Mouse (Mus musculus) liver, embryonic 12.5 days (tissue): ENCODE data around the gene Gm10073. TPM values are rescaled to one million over a fixed set of nuclear protein-coding genes. Genes with fewer than 3 reads are reported as not detected.
A peak's percentile ranks its signal among the peaks of the same experiment; 100 is the strongest.
"Not testable (repeated sequence)": the region's sequence is repeated elsewhere in the genome, so short reads cannot be mapped to it uniquely, and the experiment has no call there.

ENCODE experiments used
- ATAC-seq: fragments of 200-750 bp; cut with Nextera tagmentation; 2 replicates; pipeline ENCODE4 v1.8.0; 2017; ENCODE audit warnings: moderate number of reproducible peaks, mild to moderate bottlenecking, moderate library complexity
- H3K27ac ChIP-seq: fragments of 300-500 bp; sonication (generic); 2 replicates; pipeline ENCODE4 v1.5.1; 2016; ENCODE audit warnings: mild to moderate bottlenecking
- H3K27me3 ChIP-seq: fragments of 300-500 bp; sonication (generic); replicated peaks from 2 replicates; pipeline ENCODE4 v1.6.1; 2016; ENCODE audit warnings: mild to moderate bottlenecking, moderate library complexity
- H3K36me3 ChIP-seq: fragments of 300-500 bp; sonication (generic); 2 replicates; pipeline ENCODE4 v1.6.1; 2016; ENCODE audit warnings: mild to moderate bottlenecking, moderate library complexity
- H3K4me1 ChIP-seq: fragments of 300-500 bp; sonication (generic); 2 replicates; pipeline ENCODE4 v1.6.1; 2016
- H3K4me2 ChIP-seq: fragments of 300-500 bp; sonication (generic); 2 replicates; pipeline ENCODE4 v1.6.1; 2016; ENCODE audit warnings: mild to moderate bottlenecking, moderate library complexity
- H3K4me3 ChIP-seq: fragments of 300-500 bp; sonication (generic); 2 replicates; pipeline ENCODE4 v1.5.1; 2016; ENCODE audit warnings: mild to moderate bottlenecking, moderate library complexity
- H3K9ac ChIP-seq: fragments of 300-500 bp; sonication (generic); 2 replicates; pipeline ENCODE4 v1.6.1; 2016; ENCODE audit warnings: mild to moderate bottlenecking, moderate library complexity
- H3K9me3 ChIP-seq: fragments of 300-500 bp; sonication (generic); replicated peaks from 2 replicates; pipeline ENCODE4 v1.6.1; 2016; ENCODE audit warnings: mild to moderate bottlenecking, moderate library complexity
- WGBS: fragments of 180-500 bp; shearing (Covaris S2); methylation state at CpG from one replicate; pipeline ENCODE4 v1.1.7; 2016; ENCODE audit not compliant: insufficient replicate concordance; 5-methylcytosine and 5-hydroxymethylcytosine counted together
- polyA plus RNA-seq: library from polyadenylated mRNA; unstranded; fragments of >200 nt; fragmentation: Nextera tagmentation; extraction: Ambion mirVana; gene quantifications from 2 replicates; pipeline ENCODE4 v1.2.1, GENCODE M21; 2016

Gm10073 gene
- polyA plus RNA-seq, 1 experiment from 2014 or later: 7.1 TPM

DNA sequence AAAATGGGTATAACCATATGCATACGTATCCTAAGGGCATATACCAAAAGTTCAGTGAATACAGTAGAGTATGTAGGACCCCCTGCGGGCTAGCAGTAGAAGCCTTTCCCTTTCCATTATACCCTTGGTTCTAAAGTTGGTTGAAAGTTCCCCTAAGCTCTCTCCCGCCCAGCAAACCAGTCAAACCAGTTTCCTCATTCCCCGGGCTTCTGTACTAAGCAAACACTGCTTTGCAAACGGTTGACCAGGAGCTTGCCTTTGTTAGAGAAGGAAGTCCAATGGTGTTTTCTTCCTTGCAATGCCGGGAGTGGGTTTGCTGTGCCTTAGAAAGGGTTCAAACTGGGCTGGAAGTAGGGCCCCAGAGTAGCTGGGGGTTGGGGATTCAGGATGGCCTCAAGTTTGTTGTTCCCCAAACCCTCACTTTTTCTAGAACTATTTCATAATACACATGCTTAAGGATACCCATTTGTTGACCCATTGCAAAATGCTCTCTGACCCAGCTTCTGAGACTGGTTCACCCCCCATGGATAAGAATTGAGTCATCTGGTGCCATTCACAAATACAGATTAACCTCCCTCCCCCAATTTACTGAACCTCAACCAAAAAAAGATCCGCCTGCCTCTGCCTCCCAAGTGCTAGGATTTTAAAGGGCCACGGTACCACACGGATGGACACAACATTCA lies 37.8 kb upstream of the Gm10073 start:
- H3K27ac ChIP-seq: peak overlapping the region; percentile 54; the same call in 1 of the 2 replicates
- no peaks in the 10 kb centered on the region for H3K9me3 ChIP-seq
- no peak overlapping the region for H3K9ac ChIP-seq
- 48% methylated on average over 9 of the region's 9 CpGs for WGBS
- H3K4me1 ChIP-seq: 0 out of 2 replicates have a peak, but pooled peaks cover 5% of the 10 kb centered on the region
- no peak overlapping the region for H3K4me3 ChIP-seq
- H3K36me3 ChIP-seq: no peaks in the 10 kb centered on the region
- H3K4me2 ChIP-seq: no peak overlapping the region
- no peak for ATAC-seq
- H3K27me3 ChIP-seq: peaks cover 27% of the 10 kb centered on the region

DNA sequence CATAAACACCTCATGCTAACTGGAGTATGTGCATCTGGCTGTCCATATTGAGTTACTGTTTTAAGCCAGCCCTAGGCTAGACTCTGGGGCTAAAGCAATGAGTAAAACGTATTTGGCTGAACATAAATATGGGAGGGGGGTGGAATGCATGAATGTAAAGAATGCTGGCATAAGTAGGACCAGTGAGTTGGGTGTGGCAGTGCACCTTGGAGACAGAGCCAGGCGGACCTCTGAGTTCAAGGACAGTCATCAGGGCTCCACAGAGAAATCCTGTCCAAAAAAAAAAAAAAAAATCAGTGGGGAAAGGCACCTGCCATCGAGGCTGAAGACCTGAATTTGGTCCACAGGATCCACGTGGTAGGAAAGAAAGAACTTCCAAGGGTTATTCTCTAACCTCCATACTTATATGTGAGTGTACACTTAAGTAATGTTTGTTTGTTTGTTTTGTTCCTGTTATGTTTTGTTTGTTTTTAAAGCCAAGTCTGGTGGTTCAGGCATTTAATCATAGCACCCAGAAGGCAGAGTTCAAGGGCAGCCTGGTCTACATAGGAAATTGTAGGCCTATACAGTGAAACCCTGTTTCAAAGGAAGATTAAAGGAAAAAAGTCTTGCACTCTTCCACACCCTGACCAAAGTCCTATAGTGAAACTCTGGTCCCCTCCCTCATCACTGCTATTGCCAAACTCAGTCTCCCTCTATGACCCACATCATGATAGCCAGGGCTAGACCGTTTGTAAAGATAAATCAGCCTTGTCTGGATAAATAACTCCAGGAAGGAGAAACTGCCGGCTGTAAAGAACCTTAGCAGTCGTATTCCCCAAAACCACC lies 36.0 kb upstream of the Gm10073 start:
- ATAC-seq: no peak
- Histone ChIP-seq H3K9ac (no peak overlapping the region), H3K27me3 (peaks cover 44% of the 10 kb centered on the region), H3K27ac (no peak overlapping the region), H3K9me3 (no peaks in the 10 kb centered on the region), H3K36me3 (no peaks in the 10 kb centered on the region), H3K4me1 (0 out of 2 replicates have a peak, but pooled peaks cover 5% of the 10 kb centered on the region), H3K4me2 (no peak overlapping the region), H3K4me3 (no peak overlapping the region)
- WGBS: 53% methylated on average over 7 of the region's 7 CpGs

DNA sequence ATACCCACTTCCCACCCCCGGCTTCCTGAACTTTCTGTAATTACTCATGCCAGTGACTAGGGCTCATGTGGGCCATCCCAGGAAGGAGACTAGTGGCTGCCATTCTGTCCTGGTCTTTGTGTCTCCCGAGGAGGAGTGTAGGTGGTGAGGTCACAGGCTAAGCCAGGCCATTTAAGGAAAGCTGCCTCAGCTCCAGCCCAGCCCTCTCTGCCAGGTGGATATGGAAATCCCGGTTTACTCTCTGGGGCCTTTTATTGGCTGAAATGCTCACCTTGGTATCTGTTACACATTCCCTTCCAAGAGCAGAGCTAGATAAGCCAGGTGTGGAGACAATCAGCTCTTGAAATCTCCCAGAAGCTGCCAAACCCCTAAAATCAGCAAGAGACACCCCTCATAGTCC lies 35.2 kb upstream of the Gm10073 start:
- Histone ChIP-seq H3K9me3 (no peaks in the 10 kb centered on the region), H3K4me2 (no peak overlapping the region), H3K4me3 (no peak overlapping the region), H3K4me1 (0 out of 2 replicates have a peak, but pooled peaks cover 7% of the 10 kb centered on the region), H3K27ac (no peak overlapping the region), H3K27me3 (peaks cover 53% of the 10 kb centered on the region), H3K36me3 (no peaks in the 10 kb centered on the region), H3K9ac (no peak overlapping the region)
- no peak for ATAC-seq
- WGBS: 43% methylated on average over 3 of the region's 3 CpGs

DNA sequence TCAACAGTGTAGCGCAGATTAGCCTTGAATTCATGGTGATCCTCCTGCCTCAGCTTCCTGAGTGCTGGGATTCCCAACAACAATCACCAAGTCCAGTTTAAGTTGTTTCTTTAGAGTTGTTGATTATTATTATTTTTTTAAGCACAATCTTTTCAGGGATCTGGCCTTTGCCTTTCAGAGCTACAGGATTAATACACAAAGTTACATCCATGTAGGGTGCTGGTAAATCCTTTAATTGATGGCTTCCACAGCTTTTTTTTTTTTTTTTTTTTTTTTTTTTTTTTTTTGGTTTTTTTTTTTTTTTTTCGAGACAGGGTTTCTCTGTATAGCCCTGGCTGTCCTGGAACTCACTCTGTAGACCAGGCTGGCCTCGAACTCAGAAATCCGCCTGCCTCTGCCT lies 34.5 kb upstream of the Gm10073 start:
- not testable (repeated sequence) for H3K27ac ChIP-seq
- 73% methylated on average over 3 of the region's 4 CpGs for WGBS

DNA sequence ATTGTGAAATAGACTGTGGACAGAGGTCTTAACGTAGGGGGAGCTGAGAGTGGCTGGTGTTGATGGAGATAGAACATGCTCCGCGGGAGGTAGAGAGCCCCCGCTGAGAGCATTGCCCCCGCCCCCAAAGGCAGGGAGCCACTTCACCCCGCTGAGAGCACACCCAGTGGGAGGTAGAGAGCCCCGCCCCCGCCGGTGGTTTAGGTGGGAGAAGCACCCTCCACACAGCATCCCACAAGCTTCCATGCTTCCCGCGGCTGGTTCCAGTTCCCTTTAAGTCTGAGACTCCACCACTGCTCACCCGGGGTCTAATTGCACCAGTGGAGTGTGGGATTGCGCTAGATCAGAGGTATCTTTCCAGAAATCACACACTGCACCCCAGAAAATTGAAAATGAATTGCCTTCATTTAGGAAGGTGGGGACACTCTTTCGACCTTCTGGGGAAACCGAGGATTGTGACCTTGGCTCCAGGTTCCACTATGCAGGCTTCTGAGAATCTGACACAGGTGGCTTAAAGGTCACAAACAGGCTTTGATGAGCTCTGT lies 33.4 kb upstream of the Gm10073 start:
- Histone ChIP-seq H3K4me1 (peaks cover 15% of the 10 kb centered on the region; the same call in 1 of the 2 replicates), H3K9me3 (no peaks in the 10 kb centered on the region), H3K27me3 (peaks cover 67% of the 10 kb centered on the region), H3K36me3 (no peaks in the 10 kb centered on the region), H3K4me3 (no peak overlapping the region), H3K4me2 (no peak overlapping the region), H3K9ac (no peak overlapping the region), H3K27ac (no peak overlapping the region)
- no peak for ATAC-seq
- 17% methylated on average over 14 of the region's 15 CpGs for WGBS

More for the DNA sequence above, 34.5 kb upstream of the Gm10073 start:
- H3K9ac ChIP-seq, ATAC-seq, H3K9me3 ChIP-seq, H3K4me3 ChIP-seq, H3K36me3 ChIP-seq, H3K4me2 ChIP-seq: not testable (repeated sequence)
- H3K4me1 ChIP-seq: peaks cover 14% of the 10 kb centered on the region; the same call in 1 of the 2 replicates
- H3K27me3 ChIP-seq: peaks cover 56% of the 10 kb centered on the region

DNA sequence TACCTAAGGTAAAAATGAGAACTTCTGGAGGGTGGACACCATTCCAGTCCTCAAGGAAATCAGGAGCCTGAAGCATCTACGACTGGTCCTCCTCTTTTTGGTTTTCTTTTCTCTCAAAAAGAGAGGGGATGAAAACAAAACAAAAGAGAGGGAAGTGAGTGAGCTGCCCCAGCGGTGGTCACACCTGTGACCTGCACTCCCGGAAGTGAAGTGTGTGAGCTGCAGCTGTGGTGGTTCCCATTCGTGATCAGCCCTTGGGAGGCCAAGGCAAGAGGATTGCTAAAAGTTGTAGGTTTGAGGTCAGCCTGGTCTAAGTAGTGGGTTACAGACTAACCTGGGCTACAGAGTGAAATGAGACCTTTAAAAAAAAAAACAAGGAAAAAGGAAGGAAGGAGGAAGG lies 32.9 kb upstream of the Gm10073 start:
- 28% methylated on average over 4 of the region's 4 CpGs for WGBS
- Histone ChIP-seq H3K9me3 (no peaks in the 10 kb centered on the region), H3K4me3 (no peak overlapping the region), H3K4me1 (peaks cover 15% of the 10 kb centered on the region; the same call in 1 of the 2 replicates), H3K4me2 (no peak overlapping the region), H3K36me3 (no peaks in the 10 kb centered on the region), H3K27ac (no peak overlapping the region), H3K27me3 (peaks cover 72% of the 10 kb centered on the region), H3K9ac (no peak overlapping the region)
- ATAC-seq: no peak

DNA sequence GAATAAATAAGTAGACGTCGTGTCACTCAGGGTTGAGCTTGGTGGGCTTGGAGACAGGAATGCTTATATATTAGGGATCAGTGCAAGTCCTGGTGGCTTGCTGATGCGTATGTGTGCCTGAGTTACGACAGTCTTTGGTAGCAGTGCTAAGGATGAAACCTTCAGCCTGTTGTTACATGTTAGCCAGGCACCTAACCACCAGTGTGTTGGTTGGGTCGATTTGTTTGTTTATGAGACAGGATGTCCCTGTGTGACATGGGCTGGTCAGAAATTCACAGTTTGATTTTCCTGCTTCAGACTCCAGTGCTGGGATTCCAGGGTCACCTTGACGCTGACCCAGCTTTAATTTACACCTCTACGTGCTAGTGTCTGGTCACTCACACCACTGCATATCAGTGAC lies 32.4 kb upstream of the Gm10073 start:
- no peaks in the 10 kb centered on the region for H3K36me3 ChIP-seq
- no peak overlapping the region for H3K4me3 ChIP-seq
- H3K27me3 ChIP-seq: peaks cover 76% of the 10 kb centered on the region
- no peak overlapping the region for H3K27ac ChIP-seq
- peaks cover 11% of the 10 kb centered on the region; the same call in 1 of the 2 replicates for H3K4me1 ChIP-seq
- H3K9me3 ChIP-seq: no peaks in the 10 kb centered on the region
- WGBS: 43% methylated on average over 7 of the region's 7 CpGs
- ATAC-seq: no peak
- no peak overlapping the region for H3K9ac ChIP-seq
- no peak overlapping the region for H3K4me2 ChIP-seq

DNA sequence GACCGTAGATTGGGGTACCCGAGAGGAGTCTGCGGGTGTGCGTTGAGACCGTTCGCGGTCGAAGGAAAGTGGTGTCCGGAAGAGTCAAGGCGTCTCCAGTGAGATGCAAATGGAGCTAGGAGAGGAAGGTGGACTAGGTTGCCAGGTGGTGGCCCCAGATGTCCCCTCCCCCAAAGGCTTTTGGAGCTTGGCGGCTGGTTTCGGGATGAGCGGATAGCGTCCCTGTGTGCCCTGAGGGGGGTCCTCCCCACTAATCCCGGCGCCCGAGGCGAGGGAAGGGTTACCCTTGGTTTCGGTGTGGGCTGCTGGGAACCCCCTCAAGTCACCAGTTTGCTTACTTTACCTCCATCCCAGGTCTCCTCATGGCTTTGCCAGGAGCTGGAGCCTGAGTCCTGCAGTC lies 30.7 kb upstream of the Gm10073 start:
- H3K9ac ChIP-seq: peak overlapping the region; percentile 35
- 5% methylated on average over 19 of the region's 19 CpGs for WGBS
- H3K27ac ChIP-seq: no peak overlapping the region
- H3K4me2 ChIP-seq: peak overlapping the region; percentile 63
- peak overlapping the region; percentile 52 for H3K4me3 ChIP-seq
- H3K9me3 ChIP-seq: no peaks in the 10 kb centered on the region
- peaks cover 10% of the 10 kb centered on the region; the same call in 1 of the 2 replicates for H3K4me1 ChIP-seq
- H3K27me3 ChIP-seq: peaks cover 92% of the 10 kb centered on the region
- H3K36me3 ChIP-seq: no peaks in the 10 kb centered on the region
- no peak for ATAC-seq

DNA sequence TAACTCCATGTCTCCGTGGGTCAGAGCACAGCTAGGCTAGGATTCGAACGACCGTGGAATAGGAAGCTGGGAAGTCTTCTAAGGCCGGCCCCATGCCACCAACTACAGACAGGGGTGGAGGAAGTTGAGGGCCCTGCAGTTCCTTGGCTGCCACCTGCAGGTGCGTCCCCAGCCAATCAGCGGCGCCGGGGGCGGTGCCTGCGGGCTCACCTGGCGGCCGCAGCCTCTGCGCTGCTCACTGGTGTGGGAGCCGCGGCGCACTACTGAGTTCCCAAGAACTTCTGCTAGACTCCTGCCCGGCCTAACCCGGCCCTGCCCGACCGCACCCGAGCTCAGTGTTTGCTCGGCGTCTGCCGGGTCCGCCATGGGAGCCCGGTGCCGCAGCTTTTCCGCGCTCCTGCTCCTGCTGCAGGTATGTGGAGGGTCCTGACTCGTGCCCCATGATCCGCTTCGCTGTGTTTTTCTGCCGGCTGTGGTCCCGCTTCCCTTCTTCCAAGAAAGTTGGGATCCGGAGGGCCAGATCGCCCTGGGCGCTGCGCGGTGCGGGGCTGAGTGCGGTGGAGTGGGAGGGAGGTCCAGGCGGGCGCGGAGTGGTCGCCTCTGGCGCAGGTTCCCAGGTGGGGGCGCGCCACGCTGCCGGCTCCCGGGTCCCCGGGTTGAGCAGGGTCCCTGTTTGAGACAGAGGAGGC lies 30.0 kb upstream of the Gm10073 start, which contains the start of gene Cdh1:
Gene Cdh1, plus strand, starts transcription at position 221 of the 689 bp plus-strand sequence.
- Histone ChIP-seq H3K4me3 (peak within 1 kb of the TSS; percentile 52), H3K9me3 (no peaks in the 10 kb centered on the region), H3K4me1 (peaks cover 10% of the 10 kb centered on the region; the same call in 1 of the 2 replicates), H3K4me2 (peak within 1 kb of the TSS; percentile 63), H3K36me3 (no peaks in the 10 kb centered on the region), H3K27me3 (peaks cover 87% of the 10 kb centered on the region), H3K9ac (peak within 1 kb of the TSS; percentile 35), H3K27ac (no peak within 1 kb of the TSS)
- ATAC-seq: peak; percentile 19; the same call in 1 of the 2 replicates
- WGBS: 1% methylated on average over 53 of the region's 53 CpGs

DNA sequence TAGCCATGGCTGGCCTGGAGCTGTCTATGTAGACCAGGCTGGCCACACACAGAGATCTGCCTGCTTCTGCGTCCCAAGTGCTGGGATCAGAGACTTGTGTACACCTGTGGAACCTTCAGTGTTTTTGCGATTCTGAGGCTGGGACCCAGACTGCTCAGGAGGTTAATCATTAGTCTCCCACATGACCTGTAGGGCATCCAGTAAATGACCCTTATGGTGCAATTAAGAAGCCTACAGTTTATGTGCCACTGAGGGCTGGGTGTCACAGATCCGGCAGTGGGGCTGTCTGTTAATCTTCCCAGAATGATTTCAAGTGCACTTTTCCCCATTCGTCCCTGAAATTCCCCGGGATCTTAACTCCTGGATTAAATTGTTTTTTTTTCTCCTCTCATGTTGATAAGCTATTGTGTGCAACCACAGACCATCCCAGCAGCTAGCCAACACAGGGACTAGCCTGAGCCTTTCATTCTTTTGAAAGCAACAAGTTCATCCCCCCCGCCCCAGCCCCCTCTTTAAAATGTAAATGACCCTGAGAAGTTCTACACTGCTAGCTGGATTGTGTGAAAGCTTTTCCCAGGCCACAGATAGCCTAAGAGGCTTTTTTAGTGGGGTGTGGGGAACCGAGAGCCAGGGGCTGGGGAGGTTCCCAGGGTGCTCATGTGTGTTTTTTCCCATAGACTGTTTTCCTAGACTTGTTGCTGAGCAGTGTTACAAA lies 26.2 kb upstream of the Gm10073 start:
- no peak overlapping the region for H3K4me2 ChIP-seq
- H3K36me3 ChIP-seq: no peaks in the 10 kb centered on the region
- 0 out of 2 replicates have a peak overlapping the region, but pooled peaks have one; percentile 6 for H3K27ac ChIP-seq
- H3K4me1 ChIP-seq: peaks cover 10% of the 10 kb centered on the region; the same call in 1 of the 2 replicates
- H3K27me3 ChIP-seq: peaks cover 52% of the 10 kb centered on the region
- H3K9ac ChIP-seq: no peak overlapping the region
- ATAC-seq: no peak; the same call in 1 of the 2 replicates
- WGBS: 30% methylated on average over 7 of the region's 7 CpGs
- H3K9me3 ChIP-seq: no peaks in the 10 kb centered on the region
- H3K4me3 ChIP-seq: no peak overlapping the region

DNA sequence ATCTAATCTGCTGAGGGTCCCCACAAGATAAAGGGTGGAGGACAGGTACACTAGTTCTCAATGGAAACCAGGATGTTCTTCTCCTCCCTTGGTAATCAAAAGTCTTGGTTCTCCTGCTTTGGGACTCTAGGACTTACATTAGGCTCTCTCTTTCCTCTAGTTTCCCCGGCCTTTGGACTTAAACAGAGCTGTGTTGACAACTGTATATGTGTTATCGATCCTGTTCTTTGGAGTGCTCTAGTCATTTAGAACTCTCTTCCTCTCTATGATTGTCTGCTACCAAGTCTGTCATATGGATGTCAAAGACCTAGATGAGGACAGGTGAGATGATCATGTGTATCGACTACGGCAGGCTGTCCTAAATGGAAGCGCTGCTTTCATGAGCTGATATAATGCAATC lies 23.8 kb upstream of the Gm10073 start:
- peak overlapping the region; percentile 22; the same call in 1 of the 2 replicates for H3K27ac ChIP-seq
- H3K36me3 ChIP-seq: no peaks in the 10 kb centered on the region
- peaks cover 29% of the 10 kb centered on the region for H3K27me3 ChIP-seq
- no peak overlapping the region for H3K4me3 ChIP-seq
- no peak for ATAC-seq
- H3K4me2 ChIP-seq: no peak overlapping the region
- H3K9ac ChIP-seq: no peak overlapping the region
- no peaks in the 10 kb centered on the region for H3K9me3 ChIP-seq
- WGBS: 76% methylated on average over 5 of the region's 5 CpGs
- H3K4me1 ChIP-seq: no peaks in the 10 kb centered on the region
